Mouse (Mus musculus) small intestine, adult 2 months (tissue): ENCODE results near the gene Lrig2. TPM values are rescaled to one million over a fixed set of nuclear protein-coding genes. Genes with fewer than 3 reads are reported as not detected.
A peak's percentile ranks its signal among the peaks of the same experiment; 100 is the strongest.

Source experiments
- H3K27ac ChIP-seq: fragments of 200-500 bp; 2 replicates; pipeline ENCODE4 v1.5.1; 2012; ENCODE audit warnings: low read depth, low read length, control low read depth, inconsistent platforms; ENCODE audit not compliant: insufficient read depth
- H3K27me3 ChIP-seq: fragments of 200-500 bp; 2 replicates; pipeline ENCODE4 v1.6.1; 2012; ENCODE audit warnings: mild to moderate bottlenecking, moderate library complexity, low read length, inconsistent platforms; ENCODE audit not compliant: control insufficient read depth, insufficient read depth
- H3K36me3 ChIP-seq: fragments of 200-500 bp; 2 replicates; pipeline ENCODE4 v1.6.1; 2012; ENCODE audit warnings: mild to moderate bottlenecking, low read length, control low read depth, inconsistent platforms; ENCODE audit not compliant: control insufficient read depth, insufficient read depth
- H3K4me1 ChIP-seq: fragments of 200-500 bp; 2 replicates; pipeline ENCODE4 v1.6.1; 2012; ENCODE audit warnings: low read length, inconsistent platforms, mixed read lengths; ENCODE audit not compliant: control insufficient read depth, insufficient read depth, insufficient read length
- H3K4me3 ChIP-seq: fragments of 200-500 bp; 2 replicates; pipeline ENCODE4 v1.5.1; 2012; ENCODE audit warnings: low read depth, mild to moderate bottlenecking, control low read depth, inconsistent platforms, low read length, moderate library complexity
- CTCF ChIP-seq: fragments of 200-500 bp; IDR thresholded peaks from 2 replicates; pipeline ENCODE4 v1.5.1; 2012; ENCODE audit warnings: low read depth, mild to moderate bottlenecking, control low read depth, inconsistent platforms, low read length, moderate library complexity, mixed read lengths; ENCODE audit not compliant: insufficient replicate concordance, insufficient read length; ENCODE audit errors: extremely low read depth
- POLR2A ChIP-seq: fragments of 200-500 bp; IDR thresholded peaks from 2 replicates; pipeline ENCODE4 v1.6.1; 2012; ENCODE audit warnings: low read depth, mild to moderate bottlenecking, control low read depth, inconsistent platforms, low read length, moderate library complexity
- WGBS: fragments of 180-500 bp; shearing (Covaris S2); methylation state at CpG from one replicate; pipeline ENCODE4 v1.1.7; 2018; 5-methylcytosine and 5-hydroxymethylcytosine counted together
- polyA plus RNA-seq: library from polyadenylated mRNA; depleted of rRNA; stranded (reverse); fragments of >200 nt; gene quantifications from 2 replicates; pipeline ENCODE4 v1.2.3, GENCODE M21; 2012

Gene Lrig2
- polyA plus RNA-seq, 1 experiment: 3.8 TPM

DNA sequence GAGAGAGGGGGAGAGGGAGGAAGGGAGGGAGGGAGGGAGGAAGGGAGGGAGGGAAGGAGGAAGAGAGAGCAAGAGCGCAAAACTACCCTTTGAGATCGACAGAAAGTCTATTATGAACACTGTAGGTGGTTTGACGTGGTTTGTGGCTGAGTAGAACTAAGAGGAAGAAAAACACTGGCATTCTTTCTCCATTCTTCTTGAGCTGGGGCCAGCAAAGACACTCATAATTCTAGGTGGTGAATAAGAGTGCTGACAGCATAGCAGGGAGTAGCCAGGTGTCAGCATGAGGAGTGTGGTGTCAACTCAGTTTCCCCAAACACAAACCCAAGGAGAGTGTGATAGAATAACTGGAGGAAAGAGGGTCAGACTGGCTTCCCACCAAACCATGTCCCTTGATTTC is 8.8 kb upstream of the Lrig2 start:
- TF ChIP-seq CTCF: no peak
- no peak for TF ChIP-seq POLR2A
- 62% methylated on average over 3 of the region's 3 CpGs for WGBS
- no peak overlapping the region for H3K27ac ChIP-seq
- peaks cover 15% of the 10 kb centered on the region for H3K4me1 ChIP-seq
- no peaks in the 10 kb centered on the region for H3K36me3 ChIP-seq
- no peaks in the 10 kb centered on the region for H3K27me3 ChIP-seq
- H3K4me3 ChIP-seq: no peak overlapping the region

DNA sequence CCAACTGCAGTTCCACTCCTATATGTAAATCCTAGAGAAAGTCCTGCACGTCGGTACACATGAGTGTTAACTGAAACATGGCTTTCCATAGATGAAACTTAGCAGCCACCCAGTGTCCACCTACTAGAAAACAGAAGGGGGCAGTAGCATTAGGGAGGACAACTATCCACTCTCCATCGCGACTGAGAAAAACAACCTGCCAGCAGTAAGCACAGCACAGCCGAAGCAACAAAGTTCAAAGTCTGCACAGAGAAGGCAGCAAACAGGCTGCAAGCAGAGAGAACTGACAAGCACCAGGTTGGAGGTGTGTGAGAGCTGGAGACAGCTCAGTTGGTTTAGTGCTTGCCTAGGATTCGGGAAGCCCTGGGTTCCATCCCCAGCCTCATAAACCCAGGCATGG is 7.2 kb upstream of the Lrig2 start:
- no peak overlapping the region for H3K4me3 ChIP-seq
- H3K27ac ChIP-seq: no peak overlapping the region
- peaks cover 6% of the 10 kb centered on the region for H3K4me1 ChIP-seq
- TF ChIP-seq CTCF (no peak), POLR2A (no peak)
- H3K27me3 ChIP-seq: no peaks in the 10 kb centered on the region
- 23% methylated on average over 6 of the region's 6 CpGs for WGBS
- H3K36me3 ChIP-seq: no peaks in the 10 kb centered on the region

DNA sequence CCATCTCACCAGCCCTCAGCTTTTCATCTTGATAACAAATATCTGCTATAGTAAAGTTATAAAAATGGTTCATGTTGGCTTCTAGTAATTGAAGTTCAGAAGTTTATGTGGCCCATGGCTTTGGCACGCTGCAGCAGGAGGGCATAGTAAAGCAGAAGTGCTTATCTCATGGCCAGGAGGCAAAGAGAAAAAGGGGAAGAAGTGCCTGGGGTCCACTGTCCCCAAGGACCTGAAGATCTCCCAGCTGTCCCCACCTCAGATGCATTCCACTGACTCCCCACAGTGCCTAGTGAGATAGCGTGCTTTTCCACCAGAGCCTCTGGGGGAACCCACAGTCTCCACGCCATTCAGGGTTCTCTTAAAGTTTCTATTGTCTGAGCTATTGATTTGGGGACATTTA is 6.7 kb upstream of the Lrig2 start:
- H3K36me3 ChIP-seq: no peaks in the 10 kb centered on the region
- WGBS: 66% methylated on average over 3 of the region's 3 CpGs
- TF ChIP-seq CTCF: no peak
- TF ChIP-seq POLR2A: no peak

DNA sequence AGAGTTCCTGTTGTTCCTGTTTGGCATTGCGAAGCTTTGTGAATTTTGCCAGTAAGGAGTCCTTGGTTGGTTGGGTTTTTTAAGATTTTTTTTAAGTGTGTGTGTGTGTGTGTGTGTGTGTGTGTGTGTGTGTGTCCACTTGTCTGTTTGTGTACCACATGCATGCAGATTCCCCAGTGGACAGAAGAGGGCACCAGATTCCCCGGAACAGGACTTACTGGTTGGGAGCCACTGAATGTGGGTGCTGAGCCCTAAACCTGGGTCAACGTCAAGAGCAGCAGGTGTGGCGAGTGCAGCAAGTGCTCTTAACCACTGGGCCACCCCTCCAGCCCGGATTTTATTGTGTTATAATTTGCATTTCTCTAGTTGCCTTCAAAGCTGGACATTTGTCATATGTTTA is 5.4 kb upstream of the Lrig2 start:
- Histone ChIP-seq H3K36me3 (no peaks in the 10 kb centered on the region), H3K27ac (no peak overlapping the region), H3K27me3 (no peaks in the 10 kb centered on the region), H3K4me1 (peaks cover 7% of the 10 kb centered on the region), H3K4me3 (no peak overlapping the region)
- 93% methylated on average over 5 of the region's 5 CpGs for WGBS
- TF ChIP-seq POLR2A: no peak
- no peak for TF ChIP-seq CTCF

More for the DNA sequence above, 6.7 kb upstream of the Lrig2 start:
- no peak overlapping the region for H3K27ac ChIP-seq
- H3K27me3 ChIP-seq: no peaks in the 10 kb centered on the region
- H3K4me1 ChIP-seq: peaks cover 4% of the 10 kb centered on the region
- H3K4me3 ChIP-seq: no peak overlapping the region

DNA sequence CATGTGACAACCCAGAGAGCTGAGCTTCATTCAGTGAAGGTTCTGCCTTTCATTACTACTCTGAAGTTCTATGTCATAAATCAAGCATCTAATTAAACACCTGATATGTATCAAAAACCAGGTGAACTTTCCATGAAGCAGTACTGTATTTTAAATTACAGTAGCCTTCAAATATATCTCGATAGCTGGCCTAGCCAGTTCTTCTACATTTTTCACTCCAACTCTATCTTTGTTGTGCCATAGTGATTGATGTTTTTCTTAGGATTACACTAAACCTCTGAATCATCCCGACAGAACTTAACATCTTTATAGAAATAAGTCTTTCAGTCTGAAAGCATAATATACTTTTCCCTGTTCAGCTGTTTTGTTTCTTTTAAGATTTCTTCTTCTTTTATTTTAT is 2.8 kb upstream of the Lrig2 start:
- WGBS: 71% methylated on average over 2 of the region's 2 CpGs
- H3K4me3 ChIP-seq: no peak overlapping the region
- no peak overlapping the region for H3K27ac ChIP-seq
- no peaks in the 10 kb centered on the region for H3K27me3 ChIP-seq
- TF ChIP-seq CTCF (no peak), POLR2A (no peak)
- H3K4me1 ChIP-seq: peaks cover 7% of the 10 kb centered on the region
- H3K36me3 ChIP-seq: no peaks in the 10 kb centered on the region

DNA sequence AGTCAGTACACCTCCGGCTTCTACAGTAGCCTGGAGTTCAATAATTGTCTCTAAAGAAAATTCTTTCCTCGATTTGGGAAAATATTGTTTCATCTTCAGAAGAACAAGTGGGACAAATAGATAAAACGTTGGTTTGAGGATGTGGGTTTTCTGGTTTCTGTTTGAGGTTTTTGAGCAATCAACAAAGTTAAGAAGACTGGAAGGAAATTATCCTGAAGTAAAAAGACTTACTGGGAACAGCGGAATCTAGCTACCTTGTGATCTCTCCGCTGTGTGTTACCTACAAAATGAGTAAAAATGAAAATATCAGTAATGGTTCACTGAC is 668 bp upstream of the Lrig2 start:
- H3K4me3 ChIP-seq: peak overlapping the region; percentile 87
- H3K4me1 ChIP-seq: peaks cover 3% of the 10 kb centered on the region; the same call in 1 of the 2 replicates
- 20% methylated on average over 5 of the region's 5 CpGs for WGBS
- no peaks in the 10 kb centered on the region for H3K36me3 ChIP-seq
- no peaks in the 10 kb centered on the region for H3K27me3 ChIP-seq
- TF ChIP-seq CTCF (no peak), POLR2A (no peak)
- peak overlapping the region; percentile 87 for H3K27ac ChIP-seq

GRCm38 (mm10) chr3:104510771-104511429 is 818 bp downstream of the Lrig2 start:
- Histone ChIP-seq H3K4me3 (peak overlapping the region; percentile 89), H3K27me3 (no peaks in the 10 kb centered on the region), H3K36me3 (no peaks in the 10 kb centered on the region), H3K27ac (peak overlapping the region; percentile 71; the same call in 1 of the 2 replicates), H3K4me1 (peaks cover 3% of the 10 kb centered on the region; the same call in 1 of the 2 replicates)
- no peak for TF ChIP-seq CTCF
- no peak for TF ChIP-seq POLR2A
- WGBS: under 1% methylated on average over 14 of the region's 14 CpGs
